In the genomic region with DNA sequence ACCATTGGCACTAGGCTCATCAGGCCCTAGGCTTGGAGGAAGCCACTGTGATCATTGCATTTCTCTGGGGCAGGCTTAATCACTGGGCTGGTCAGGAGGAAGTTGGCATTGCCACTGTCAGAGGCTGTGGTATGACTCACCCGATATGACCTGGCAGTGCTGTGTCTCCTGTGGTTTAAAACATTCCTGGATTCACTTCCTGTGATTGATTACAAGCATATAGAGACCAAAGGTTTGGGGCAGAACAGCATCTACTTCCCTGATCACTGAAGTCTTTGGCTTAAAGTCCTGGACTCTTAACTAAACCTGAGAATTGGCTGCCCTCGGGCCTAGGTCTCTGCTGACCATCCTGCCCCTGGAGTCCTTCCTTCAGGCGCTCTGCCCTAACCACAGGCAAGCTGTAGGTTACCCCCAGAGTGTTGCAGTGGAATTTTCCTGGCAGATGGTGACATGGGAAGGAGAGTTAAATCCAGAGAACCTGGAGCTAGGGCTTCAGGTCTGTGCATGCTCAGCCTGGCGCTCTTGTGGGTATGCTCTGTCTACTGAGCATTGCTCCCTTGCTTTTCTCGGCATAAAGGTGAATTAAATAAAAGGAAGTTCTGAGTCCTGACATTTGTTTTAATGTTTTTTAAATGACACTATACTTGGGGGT, we compare ENCODE assay signal across 8 mouse cellular contexts. TPM values are rescaled to one million over a fixed set of nuclear protein-coding genes. Genes with fewer than 3 reads are reported as not detected.
A peak's percentile ranks its signal among the peaks of the same experiment; 100 is the strongest.
DNase-seq lines count a peak whose midpoint lies in the region; ATAC-seq lines count a peak whose summit lies in the region.
"Had no signal": no experiment of that assay in that cellular context is flagged by ENCODE, and none has a peak within 500 bp of the region (broad histone marks: within the 10 kb centered on the region; RNA-seq: fewer than 3 reads in every experiment).

No protein-coding gene starts in this region.

- peaks cover 22% of the 10 kb centered on the region for H3K36me3 ChIP-seq in neural tube, embryonic 14.5 days (ENCODE audit: control insufficient read depth, insufficient read depth, low read length)
- peaks cover 17% of the 10 kb centered on the region for H3K36me3 ChIP-seq in neural tube, embryonic 15.5 days

- H3K4me1 ChIP-seq in neural tube, embryonic 14.5 days (ENCODE audit: control insufficient read depth, insufficient read depth, low read length), result no peaks in the 10 kb centered on the region
- H3K4me1 ChIP-seq in neural tube, embryonic 15.5 days, result no peaks in the 10 kb centered on the region

- no peaks in the 10 kb centered on the region for H3K9me3 ChIP-seq in neural tube, embryonic 14.5 days (ENCODE audit: control insufficient read depth, low read length)
- no peaks in the 10 kb centered on the region for H3K9me3 ChIP-seq in neural tube, embryonic 15.5 days (replicated peaks)
- H3K9me3 ChIP-seq: lung, embryonic 15.5 days had no signal

- WGBS in neural tube, embryonic 14.5 days, result 89% methylated on average over 5 of the region's 5 CpGs
- WGBS in neural tube, embryonic 15.5 days, result 88% methylated on average over 5 of the region's 5 CpGs

- no peak overlapping the region for H3K4me2 ChIP-seq in neural tube, embryonic 14.5 days (ENCODE audit: low read depth, low read length)
- H3K4me2 ChIP-seq in neural tube, embryonic 15.5 days, result no peak overlapping the region
- H3K4me2 ChIP-seq: lung, embryonic 15.5 days had no signal

- no peak overlapping the region for H3K4me3 ChIP-seq in neural tube, embryonic 14.5 days (ENCODE audit: low read depth, low read length)
- H3K4me3 ChIP-seq in neural tube, embryonic 15.5 days (replicated peaks), result no peak overlapping the region
- H3K4me3 ChIP-seq: lung, embryonic 15.5 days had no signal

- intact Hi-C loops in left cerebral cortex, postnatal 14 days (cut with DNase I), result loop anchor here (10.0 kb wide), 1 partner anchor 368 kb away; no protein-coding TSS in a partner anchor

- H3K9ac ChIP-seq in neural tube, embryonic 14.5 days (replicated peaks; ENCODE audit: low read depth, low read length), result no peak overlapping the region
- H3K9ac ChIP-seq in neural tube, embryonic 15.5 days (replicated peaks), result no peak overlapping the region
- H3K9ac ChIP-seq: lung, embryonic 15.5 days had no signal

- 0 out of 2 replicates have a peak, but pooled peaks have one; percentile 12 for ATAC-seq in neural tube, embryonic 14.5 days (ENCODE audit: low read depth)
- ATAC-seq in neural tube, embryonic 15.5 days (ENCODE audit: low FRiP score), result no peak
- peak; percentile 97 for ATAC-seq in granulocyte monocyte progenitor cell, adult 5-6 weeks (replicated peaks; ENCODE audit: poor library complexity, severe bottlenecking)

- no peak overlapping the region for H3K27ac ChIP-seq in neural tube, embryonic 14.5 days (ENCODE audit: low read depth, low read length)
- no peak overlapping the region for H3K27ac ChIP-seq in neural tube, embryonic 15.5 days (replicated peaks)
- H3K27ac ChIP-seq: lung, embryonic 15.5 days had no signal

- no peaks in the 10 kb centered on the region for H3K27me3 ChIP-seq in neural tube, embryonic 14.5 days (ENCODE audit: control insufficient read depth, insufficient read depth, low read length)
- H3K27me3 ChIP-seq in neural tube, embryonic 15.5 days (replicated peaks), result no peaks in the 10 kb centered on the region
- H3K27me3 ChIP-seq: lung, embryonic 15.5 days had no signal

- DNase-seq in adrenal gland, postnatal 25 days, result peak; percentile 33
- DNase-seq in kidney, adult 18-20 months, result no peak
- DNase-seq in ovary, postnatal 10 days (ENCODE audit: low spot score), result no peak
- DNase-seq in left cerebral cortex, postnatal 14 days (ENCODE audit: low spot score in 2 of 2), result no peak

RNA-seq across cellular contexts. Expression of gene 1810013L24Rik, which starts 32.6 kb away (rescaled TPM):
- 21.9 and 26.7 TPM in 2 replicates for polyA plus RNA-seq in neural tube, embryonic 14.5 days (2014; fragmentation: Nextera tagmentation; extraction: Ambion mirVana)
- polyA plus RNA-seq in neural tube, embryonic 15.5 days (2015; fragmentation: Nextera tagmentation; extraction: Ambion mirVana), result 23.4 and 25.3 TPM in 2 replicates
- 79.5 and 93.3 TPM in 2 replicates for total RNA-seq in adrenal gland, postnatal 25 days (2021)
- 39.6 and 41.3 TPM in 2 replicates for total RNA-seq in granulocyte monocyte progenitor cell, adult 5-6 weeks (2014; fragmentation: Nextera tagmentation)
- total RNA-seq in granulocyte monocyte progenitor cell, adult 5-6 weeks (2017), result 37.1 and 53.9 TPM in 2 replicates
- total RNA-seq in left cerebral cortex, postnatal 14 days (2021), result 100 to 1,000 TPM; 110 to 118 TPM
